Mouse (Mus musculus): ENCODE data around the gene Ehbp1. TPM values are rescaled to one million over a fixed set of nuclear protein-coding genes. Genes with fewer than 3 reads are reported as not detected.
A peak's percentile ranks its signal among the peaks of the same experiment; 100 is the strongest.

The Ehbp1 gene
- total RNA-seq, 2 experiments from 2014 or later, result 22.0 to 26.8 TPM

DNA sequence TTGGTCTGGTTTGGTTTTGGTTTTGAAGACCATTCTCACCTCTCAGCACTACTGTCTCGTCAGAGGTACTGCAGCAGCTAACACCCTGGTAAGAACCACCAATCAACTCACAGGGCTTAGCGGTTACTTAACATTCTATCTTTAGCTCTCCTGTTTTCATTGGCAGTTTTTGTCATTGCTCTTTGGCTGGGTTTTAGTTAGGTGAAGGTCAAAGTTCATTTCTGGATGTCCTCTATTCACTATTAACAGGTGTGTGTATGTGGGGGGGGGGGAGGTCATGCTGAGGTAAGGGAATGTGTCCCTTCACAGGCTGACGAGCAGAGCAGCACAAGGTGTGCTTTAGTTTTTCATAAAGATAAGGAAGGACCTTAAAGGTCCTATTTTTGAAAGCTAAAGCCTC, 147.5 kb downstream of the Ehbp1 start:
- DNase-seq, result peak; percentile 7

DNA sequence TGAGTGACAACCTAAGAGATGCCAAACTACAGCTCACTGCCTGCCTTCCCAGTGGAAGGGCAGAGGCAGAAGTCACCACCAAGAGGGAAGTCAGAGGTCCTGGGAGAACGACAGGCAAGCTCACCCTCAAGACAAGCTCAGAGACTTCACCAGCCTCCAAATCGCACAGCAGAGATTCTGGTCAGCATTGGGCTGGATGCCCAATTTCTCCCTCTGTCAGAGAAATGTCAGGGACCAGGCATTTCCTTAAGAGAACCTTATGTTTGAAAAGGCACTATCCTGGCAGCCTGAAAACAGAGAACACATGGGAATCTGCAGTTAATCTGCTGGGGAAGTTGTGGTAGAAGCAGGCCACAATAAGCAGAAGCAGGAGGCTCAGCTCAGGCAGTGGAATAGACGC, 151.5 kb downstream of the Ehbp1 start:
- DNase-seq, result peak; percentile 8

DNA sequence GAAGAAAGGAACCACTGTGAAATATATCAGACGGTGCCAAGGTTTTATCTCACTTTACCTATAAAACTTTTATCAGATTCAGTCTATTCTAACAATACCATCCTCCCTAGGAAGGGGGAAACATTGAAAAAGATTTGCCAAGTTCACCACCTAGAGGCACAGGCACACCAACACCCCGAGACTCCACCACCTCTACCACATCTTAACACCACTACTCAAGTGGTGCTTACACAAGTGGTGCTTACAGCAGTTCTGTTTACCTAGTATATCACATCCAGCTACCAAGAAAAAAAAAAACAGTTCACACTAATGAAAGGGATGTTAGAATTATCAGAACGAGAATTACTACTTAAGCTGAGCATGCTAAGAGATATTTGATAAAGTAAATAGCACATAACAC, 152.1 kb downstream of the Ehbp1 start:
- no peak for DNase-seq

DNA sequence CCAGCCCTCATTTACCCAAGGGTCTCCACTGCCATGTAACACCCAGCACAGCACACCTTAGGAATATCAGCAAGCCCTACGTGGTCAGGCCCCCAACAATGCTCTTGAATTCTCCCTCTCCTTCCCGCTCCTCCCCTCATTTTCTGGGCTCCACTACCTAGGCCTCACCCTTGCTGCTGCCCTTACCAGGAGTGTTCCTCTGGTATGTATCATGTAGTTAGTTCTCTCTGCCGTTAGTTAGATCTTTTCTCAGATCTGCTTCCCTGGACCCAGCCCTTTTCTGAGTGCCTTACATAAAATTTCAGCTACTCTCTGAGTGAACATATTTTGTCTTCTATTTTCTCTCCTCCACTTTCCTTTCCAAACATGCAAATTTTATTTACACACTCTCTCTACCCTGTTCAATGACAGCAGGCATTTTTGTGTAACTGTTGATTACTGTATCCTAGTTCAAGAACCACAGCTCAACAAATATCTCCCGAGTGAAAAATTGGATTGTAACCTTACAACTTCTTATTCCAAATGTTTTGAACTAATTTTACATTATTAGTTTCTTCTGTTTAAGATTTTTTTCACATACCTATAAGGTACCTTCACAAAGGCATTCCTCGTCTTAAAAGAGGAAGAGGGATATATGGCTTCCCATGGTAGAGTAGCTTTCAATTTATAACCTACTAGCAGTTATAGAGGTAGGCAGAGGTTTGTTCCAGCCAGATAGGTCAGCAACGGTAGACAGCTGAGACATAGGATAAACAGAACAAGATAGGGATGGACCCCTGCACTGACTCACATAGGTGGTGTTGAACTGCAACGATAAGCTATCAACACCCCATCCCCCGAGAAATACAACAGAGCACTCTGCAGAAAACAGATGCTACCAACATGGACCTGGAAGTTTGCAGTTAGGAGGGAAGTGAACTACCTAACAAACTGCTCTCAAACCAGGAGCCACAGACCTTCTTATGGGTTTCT, 160.3 kb downstream of the Ehbp1 start:
- no peak for DNase-seq

DNA sequence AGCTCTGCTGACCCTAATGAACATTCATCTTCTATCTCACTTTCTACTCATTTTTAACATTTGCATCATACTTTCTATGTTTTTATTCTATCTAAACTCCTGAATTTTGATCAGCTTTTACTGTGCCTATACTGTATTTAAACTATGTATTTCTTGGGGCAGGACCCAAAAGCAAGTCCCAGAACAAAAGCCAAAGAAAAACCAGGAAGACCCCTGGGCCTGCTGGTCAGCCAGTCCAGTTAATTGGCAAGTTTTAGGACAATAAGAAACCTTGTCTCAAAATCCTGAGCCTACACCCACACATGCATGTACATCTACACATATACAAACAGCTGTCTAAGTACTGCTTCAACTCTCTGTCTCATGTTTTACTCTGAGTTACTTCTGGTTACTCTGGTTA, 161.9 kb downstream of the Ehbp1 start:
- DNase-seq, result no peak

DNA sequence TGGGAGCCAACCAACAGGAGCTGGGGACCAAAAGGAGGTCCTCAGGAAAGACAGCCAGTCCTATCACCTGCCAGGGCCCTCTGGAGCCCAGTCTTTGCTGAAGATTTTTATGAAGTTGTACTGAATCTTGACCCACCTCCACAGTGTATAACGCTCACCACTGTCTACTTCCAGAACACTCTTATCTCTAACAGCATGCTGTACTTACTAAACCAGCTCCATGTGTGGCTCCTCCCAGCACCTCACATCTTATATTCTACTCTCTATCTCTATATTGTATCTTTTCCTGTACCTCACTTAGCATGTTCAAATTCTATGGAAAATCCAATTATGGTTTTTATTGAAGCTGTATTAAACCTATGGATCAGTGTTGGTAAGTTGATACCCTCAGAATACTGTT, 163.5 kb downstream of the Ehbp1 start:
- no peak for DNase-seq

DNA sequence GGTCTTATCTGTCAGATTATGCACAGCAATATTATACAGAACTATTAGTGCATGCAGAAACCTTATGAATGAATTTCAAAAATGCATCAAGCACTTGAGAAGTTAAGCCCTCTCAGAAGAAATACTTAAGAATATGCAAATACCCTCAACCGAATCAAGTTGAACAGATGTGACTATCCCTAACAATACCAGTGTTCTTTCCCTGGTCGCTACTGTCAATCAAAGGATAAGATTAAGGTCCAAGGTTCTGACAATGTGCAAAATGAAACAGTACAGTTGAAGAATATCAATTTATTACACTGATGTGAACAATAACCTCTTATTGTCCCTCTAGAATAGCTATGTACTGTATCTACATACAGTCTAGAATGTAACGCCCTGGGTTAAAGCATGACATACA, 167.8 kb downstream of the Ehbp1 start:
- DNase-seq, result no peak

DNA sequence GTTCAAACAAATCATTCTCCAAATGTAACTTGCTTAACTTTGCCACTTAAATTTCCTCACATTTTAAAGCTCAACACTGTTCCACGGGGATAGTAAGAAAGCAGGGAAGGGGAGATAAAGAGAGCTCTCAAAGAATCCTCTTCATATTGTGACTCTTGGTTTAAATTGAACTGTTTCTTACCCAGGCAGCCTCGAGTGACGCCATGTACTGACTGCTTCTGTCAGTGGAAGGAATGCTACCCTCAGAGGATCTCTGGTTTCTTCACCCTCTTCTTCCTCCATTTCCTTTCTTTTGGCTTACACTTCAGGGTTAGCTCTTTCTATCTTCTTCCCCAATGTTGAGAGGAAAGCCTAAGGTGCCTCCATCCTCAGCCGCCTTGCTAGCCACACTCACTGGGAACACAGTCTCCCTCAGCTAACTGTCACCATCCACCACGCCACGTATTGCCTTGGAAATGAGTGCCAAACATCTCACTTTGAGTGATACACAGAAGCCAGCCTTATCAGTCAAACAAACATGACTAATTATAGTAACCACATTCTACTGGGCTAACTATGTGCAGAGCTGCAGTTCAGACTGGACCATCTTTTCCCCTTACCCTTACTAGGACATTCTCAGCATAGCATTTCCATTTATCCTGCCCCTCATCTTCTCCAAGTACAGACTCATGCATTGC, 171.0 kb downstream of the Ehbp1 start:
- DNase-seq, result no peak

DNA sequence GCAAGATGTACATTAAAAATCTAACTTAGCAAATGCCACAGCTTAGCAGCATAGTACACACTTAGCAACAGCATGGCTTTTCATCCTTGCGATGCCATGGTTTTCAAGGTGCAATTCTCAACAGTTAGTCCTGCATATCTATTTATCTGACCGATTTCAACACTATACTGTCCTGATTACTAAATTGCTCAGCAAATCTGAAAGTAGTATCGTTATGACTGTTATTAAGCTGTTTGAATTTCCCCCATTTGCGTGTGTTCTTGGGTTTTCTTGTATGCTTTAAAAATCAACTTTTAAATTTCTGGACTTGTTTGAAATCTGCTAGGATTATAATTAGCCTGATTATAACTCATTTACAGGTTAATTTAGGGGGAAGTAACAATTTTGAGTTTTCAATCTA, 184.2 kb downstream of the Ehbp1 start:
- no peak for DNase-seq

DNA sequence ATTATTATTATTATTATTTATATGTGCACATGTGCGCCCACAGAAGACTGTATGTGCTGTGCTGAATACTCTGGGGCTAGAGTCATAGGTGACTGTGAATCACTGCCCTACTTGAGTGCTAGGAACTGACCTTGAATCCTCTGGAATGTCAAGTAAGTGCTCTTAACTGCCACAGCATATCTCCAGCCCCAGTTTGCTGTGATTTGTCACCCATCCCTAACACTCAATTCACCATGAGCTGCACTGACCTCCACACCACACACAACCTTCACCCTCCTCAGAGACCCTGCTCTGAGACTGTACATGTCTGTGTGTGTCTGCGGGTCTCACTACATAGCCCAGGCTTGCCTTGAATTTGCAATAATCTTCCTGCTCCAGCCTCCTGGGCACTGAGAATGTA, 185.9 kb downstream of the Ehbp1 start:
- peak; percentile 8 for DNase-seq

DNA sequence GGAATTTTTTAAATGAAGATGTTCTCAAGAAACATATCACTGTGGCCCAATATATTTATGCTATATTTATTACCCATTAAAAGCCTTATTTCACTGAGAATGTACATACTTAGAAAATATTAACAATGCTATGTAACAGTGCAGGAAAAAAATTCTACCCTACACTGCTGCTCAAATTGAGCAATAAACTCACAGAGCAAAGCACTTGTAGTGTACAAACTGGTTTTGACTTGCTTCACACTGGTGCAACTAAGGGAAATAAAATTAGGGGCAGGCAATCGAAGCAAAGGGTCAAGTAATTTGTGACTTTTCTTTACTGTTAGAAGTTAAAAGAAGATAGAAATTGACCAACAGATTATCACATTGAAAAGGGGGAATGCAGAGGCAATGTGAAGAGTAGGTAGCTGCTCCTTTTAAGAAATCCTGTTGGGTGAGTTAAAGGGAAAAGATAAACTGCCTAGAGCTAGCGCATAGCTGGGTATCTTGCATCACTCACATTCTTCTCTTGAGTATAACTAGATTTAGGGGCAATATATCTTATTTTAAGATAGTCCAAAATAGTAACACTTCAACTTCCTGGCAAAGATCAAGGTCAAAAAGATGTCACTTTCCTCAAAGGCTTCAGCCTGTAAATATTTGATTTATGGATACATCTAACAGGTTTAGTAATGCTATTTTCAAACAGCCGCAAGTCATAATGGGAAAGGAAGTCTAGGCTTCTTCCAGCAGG, 186.6 kb downstream of the Ehbp1 start:
- no peak for DNase-seq

DNA sequence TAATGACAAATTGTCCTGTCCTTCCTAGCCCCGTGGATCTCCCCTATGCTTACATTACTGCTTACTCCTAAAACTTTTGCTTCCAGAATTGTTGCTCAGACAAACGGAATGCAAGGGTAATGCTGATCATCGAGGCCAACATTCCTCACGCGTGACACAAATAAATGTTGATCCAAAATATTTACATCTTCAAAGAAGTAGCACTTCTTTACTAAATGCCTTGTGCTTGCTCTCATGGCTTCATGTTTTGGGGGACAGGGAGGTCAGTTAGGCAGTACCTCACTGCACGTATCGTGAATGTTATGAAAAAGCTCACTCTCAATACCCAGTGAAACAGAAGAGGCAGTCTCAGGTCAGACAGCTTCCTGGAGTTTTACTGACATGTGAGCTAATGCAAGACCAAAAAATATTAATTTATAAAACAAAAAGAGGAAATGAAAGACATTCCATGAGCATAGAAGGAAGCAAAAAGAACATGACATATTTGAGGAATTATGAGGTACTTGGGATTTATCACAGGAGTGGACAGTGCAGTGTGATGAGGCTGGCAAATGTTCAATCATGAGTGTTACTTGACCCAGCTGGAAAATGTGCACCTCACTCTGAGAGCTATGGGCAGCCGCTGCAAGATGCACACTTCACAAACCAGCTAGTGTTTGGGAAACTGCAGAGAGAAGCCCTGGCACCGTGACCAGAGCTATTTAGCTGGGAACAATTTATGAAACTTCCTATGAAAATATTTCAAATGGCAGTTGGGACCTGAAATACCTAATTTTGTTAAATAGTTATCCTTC, 187.4 kb downstream of the Ehbp1 start:
- peak; percentile 15 for DNase-seq

DNA sequence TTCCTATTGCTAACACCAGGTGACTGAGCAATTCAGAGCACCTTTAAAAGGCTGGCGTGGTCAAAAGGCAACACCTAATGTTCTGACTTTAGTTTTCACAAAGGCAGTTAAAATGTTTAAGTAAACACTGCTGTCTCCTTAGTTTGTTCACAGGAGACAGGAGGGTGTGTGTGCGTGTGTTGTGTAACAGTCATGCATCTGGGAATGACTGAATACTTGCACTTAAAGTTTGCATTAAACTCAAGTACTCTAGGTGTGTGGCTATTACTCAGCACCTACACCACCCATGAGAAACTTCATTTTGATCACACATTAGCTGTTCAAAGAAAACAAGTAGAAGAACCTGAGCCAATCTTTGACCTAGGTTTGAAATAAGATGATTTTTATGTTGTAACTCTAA, 201.4 kb downstream of the Ehbp1 start:
- no peak for DNase-seq

DNA sequence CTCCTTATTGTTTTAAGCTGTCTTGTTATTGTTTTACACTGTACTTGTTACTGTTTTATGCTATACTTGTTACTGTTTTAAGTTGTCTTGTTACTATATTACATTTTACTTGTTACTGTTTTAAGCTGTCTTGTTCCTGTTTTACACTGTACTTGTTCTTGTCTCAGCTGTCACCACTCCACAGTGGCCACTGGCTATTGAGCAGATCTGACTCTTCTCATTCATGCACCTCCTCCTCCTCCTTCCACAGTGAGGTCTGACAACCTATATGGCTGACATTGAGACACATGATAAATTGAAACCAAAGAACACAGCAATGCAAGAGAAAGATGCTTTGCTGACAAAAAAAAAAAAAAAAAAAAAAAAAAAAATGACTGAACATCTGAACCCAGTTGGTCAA, 203.6 kb downstream of the Ehbp1 start:
- DNase-seq, result no peak

DNA sequence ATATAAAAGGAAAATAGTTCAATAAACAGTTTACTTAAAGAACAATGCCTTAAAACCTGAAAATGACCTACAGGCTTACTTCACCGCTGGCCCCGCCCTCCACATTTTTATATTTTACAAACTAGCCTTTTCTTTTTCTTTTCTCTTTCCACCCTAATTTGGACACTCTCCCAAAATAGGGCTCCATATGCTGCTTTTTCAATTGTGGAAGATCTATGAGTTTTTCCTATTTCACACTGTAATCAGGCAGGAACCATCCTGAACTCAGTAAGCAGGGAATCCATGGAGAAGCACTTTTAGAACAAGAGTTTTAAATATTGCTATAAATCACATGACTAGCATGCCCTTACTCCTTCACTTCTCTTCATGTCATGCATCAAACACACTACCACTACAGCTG, 216.9 kb downstream of the Ehbp1 start:
- DNase-seq, result no peak

DNA sequence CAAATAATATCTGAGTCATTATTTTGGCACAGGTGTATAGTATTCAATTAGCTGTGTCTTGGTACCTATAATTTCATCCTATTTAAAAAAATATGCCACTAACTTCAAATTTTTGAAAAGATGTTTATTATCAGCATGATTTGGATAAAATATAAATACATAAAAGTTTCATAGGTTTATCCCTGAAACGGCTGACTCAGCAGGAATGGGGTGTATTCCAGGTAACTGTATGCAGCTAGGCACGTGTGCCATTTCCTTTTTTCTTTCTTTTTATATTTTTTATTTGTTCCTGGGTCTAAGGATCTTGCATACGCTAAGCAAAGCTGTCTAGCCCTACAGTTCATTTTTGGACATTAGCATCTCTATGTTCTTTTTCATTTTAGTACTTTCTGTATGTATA, 223.2 kb downstream of the Ehbp1 start:
- DNase-seq, result no peak

DNA sequence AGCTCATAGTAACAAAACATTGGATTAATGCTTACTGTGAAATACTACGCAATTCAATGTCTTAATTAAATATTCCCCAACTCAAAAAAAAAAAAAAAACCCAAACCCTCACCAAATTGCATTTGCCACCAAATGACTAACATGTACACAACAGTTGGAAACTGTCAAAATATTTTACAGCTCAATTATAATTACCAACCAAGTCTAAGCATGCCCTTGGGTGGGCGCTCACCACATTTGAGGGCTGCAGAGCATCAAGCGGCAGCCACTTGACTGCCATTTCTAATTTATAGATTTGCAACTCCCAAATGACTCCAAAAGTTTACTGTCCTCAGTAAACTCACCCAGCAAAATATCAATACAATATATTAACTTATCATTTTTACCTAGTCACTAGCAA, 229.9 kb downstream of the Ehbp1 start:
- DNase-seq, result no peak

DNA sequence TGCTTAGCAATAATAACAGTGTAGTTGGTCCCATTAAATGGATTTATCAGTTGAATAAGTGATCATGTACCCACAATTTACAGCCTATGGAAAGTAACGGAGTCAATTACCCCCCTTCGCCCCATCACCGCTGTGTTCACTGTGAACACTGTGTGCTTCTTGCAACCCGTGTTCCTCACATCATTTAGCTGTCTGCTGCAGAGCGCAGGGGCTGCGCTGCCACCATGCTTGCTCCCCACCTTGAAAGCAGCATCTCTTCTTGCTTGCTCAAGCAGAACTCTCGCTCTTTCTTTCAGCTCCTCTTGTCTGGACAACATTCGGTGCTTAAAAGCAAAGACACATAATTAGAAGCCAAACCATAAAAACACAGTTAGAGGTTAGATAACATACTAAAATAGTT, 252.7 kb downstream of the Ehbp1 start:
- no peak for DNase-seq

DNA sequence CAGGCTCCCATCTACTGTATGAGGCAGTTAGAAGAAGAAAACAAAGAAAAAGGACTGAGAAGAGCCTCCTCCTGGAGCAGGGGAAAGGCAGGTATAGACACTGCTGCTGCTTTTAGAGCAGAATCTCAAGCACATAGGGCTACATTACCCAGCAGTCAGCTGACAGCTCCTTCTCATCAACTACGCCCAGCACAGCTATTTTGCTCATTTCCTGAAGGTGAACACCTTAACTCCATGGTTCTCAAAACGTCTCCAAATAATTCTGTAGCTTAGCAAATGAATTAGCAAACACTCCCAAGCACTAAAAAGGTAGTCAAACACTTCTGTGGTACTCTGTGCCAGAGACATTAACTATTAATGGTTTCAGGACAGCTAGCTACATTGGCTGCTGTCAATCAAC, 278.7 kb downstream of the Ehbp1 start:
- DNase-seq, result no peak

DNA sequence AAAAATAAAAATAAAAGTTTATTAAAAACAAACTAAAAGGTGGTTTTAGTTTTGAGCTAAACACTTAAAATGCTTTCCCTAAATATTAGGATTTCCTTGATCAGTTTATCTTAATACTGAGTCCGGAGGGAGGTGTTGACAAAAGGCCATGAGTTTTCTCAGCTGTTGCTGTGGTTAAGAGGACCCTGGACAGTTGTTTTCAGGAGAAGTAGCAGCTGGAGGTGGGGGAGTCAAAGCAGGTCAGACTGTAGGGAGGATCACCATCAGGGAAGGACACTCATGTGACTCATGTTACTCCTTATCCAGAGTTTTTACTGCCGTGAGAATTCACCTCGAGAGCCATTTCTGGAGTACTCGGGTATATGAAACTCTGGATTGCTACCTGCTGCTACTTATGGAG, 280.4 kb downstream of the Ehbp1 start:
- no peak for DNase-seq

DNA sequence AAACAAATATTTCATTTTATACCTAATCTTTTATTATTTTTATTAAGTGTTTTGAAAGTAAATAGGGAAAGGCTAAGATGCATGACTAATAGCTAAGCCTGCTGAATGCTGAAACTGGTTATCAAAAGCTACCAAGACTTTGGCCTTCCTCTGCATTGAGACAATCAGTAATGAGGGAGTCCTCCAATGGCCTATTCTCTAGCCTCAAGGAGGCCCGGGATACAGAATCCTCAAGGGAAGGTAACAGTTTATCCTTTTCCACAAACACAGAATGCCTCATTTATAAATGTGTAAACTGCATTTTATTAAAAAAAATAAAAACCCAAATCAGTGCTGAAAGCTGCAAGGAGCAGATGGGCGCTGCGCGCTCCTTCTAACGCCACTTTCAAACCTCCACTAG, 284.6 kb downstream of the Ehbp1 start:
- no peak for DNase-seq

DNA sequence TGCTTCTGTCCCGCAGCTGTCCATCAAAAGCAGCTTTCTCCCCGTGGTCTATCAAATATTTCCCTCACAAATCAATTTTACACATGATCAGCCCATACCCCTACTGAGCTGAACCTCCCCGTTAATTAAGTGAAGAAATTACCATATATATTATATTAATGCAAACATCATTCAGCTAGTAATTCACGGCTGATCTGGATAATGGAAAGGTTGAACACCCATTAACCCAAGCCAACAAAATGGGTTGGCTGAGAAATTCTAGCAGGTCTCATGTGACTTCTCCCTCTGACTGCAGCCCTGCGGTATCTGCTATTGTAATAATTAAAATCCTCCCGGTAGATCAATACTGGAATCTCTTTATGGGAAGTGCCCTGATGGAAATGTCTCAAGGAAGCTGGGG, 286.2 kb downstream of the Ehbp1 start:
- no peak for DNase-seq
